Mouse (Mus musculus): ENCODE measurements at regions not wholly inside any gene's neighbourhood (a gene's known extent, or its start where the extent isn't known, plus 50 kb on each side); places are given as distances from the start of the nearest gene placed in this dataset.

DNA sequence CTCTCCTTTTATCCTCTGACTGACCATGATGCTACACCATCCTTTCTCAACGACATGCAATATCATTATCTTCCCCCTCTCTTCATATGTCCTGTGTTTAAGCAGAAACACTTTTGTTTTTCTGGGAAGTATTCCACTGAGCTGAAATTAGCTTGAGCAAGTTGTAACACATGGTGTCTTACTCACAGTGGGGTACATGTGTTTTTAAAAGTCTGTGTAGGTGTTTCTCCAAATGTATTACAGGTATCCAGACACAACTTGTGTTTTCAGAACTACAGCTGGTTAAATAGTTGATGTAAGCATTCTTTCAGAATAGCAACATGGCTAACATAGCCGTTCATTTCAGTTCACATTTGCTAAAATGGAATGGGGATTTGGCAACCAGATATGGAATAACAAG, 172.8 kb upstream of the Gm10295 start:
- no peak for TF ChIP-seq CTCF (IDR thresholded peaks at IDR 0.05; ENCODE audit: low read depth, low read length)
- no peak for TF ChIP-seq POLR2A (IDR thresholded peaks at IDR 0.05; ENCODE audit: insufficient read depth, low read length)
- TF ChIP-seq EP300 (IDR thresholded peaks at IDR 0.05; ENCODE audit: insufficient read depth, low read depth, low read length) = no peak
